Mouse (Mus musculus): ENCODE results near the gene Synj2bp.
A peak's percentile ranks its signal among the peaks of the same experiment; 100 is the strongest.
"Not testable (repeated sequence)": the region's sequence is repeated elsewhere in the genome, so short reads cannot be mapped to it uniquely, and the experiment has no call there.

Synj2bp gene

DNA sequence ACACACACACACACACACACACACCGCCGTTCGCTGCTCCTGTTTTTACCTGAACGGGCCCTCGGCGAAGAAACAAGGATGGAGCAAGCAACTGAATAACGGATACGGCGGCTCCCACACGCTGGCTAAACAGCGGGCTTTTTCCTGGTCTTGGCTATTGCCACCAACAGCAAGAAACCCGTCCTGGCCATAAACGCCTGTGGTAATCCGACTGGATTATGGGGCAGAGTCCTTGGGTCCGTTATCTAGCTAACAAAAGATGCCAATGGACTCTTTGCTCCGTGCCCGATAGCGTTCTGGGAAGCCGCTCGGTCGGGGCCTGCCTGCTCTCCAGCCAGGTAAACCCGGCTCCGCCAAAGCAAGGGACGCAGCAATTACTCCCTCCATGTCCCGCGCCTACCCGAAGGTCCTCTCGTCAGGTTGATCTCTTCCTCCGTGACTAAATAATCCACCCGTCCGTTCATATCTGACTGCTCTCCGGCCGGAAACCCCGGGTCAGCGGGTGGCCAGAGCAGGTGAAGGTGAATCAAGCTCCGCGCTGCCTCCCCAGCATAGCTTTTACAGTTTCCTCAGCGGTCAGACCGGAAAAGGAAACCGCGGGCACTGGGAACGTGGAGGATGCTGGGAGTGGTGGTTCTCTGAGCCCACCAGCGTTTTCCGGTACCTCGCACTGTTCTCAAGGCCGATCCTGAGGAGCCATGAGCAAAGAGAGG lies at the start of gene Synj2bp, which contains the start of gene Gm20498:
Synj2bp (minus strand) TSS at position 596 of the 713 bp plus-strand sequence.
Gm20498 (minus strand) TSS at position 590 of the 713 bp plus-strand sequence.
- peak; percentile 71 for DNase-seq (ENCODE audit: low spot score)

DNA sequence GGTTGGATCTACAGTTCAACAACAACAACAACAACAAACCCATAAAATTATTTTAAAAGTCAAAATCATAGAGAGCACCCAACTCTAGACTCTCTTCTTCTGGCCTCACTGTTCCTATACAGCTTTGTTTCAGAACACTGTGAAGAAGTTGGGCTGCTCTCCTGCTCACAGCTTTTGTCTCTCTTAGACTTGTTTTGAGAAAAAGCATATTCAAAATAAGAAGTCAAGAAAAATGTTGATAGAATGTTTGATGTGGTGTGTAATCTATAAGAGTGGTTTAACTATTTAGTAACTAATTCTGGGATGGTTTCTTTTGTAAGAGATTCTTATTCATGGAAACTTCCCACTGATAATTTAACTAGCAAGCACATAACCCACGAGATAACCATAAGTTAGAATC lies 35.7 kb upstream of the Synj2bp start, which contains the start of gene Adam21:
Adam21 (minus strand) TSS at position 101 of the 400 bp plus-strand sequence.
- no peak for DNase-seq (ENCODE audit: low spot score)

DNA sequence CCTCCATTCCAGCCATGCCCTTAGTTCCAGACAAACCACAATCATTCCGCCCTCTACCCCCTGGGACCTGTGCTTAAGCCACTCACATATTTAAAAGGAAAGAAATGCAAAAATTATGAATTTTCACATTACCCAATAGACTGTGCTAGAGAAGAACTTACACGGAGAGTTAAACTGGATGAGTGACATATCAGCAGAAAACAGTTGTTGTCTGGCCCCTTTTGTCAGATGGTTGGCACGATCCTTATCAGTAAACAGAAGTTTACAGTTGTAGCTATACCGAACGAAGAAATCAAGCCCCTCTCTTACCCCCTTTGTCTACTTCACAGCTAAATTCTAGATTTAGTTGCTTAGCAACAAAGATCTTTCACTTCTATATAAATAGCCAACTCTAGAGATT lies 35.2 kb upstream of the Synj2bp start:
- no peak for DNase-seq (ENCODE audit: low spot score)

DNA sequence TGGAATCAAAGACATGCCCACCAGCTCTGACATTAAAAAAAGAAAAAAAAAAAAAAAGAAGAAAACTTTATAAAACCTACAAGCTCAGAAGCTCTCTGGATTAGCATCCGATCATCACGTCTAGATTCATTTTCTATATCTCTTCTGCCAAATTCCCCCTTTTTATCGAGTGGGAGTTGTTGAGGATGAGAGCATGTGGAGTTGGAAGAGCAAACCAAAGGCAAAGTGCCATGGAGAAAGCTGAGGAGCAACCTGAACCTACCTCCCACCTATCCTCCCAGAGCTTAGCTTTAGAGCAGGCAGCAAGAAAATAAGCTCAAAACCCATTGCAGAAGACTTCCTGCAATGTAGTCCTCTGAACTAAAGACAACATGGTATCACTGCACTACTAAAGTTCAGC lies 31.5 kb upstream of the Synj2bp start:
- DNase-seq (ENCODE audit: low spot score): no peak

DNA sequence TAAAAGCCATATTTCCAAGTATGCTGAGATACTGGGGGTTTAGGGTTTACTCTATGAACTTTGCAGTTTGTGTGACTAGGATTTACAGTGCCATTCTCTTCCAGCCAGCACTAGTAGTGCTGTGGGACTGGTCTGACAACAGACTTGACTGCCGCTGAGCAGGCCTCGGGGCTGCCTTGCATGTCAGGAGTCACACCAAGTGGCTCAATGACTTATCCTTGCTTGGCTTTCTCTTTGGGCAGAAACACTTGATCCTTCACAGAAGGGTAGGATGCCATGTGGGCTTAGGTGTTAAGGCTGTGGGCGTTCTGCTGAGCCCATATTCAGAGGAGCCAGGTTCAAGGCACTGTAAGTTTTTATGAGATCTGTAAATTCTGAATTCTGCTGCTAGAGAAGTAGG lies 16.6 kb upstream of the Synj2bp start:
- no peak for DNase-seq (ENCODE audit: low spot score)

DNA sequence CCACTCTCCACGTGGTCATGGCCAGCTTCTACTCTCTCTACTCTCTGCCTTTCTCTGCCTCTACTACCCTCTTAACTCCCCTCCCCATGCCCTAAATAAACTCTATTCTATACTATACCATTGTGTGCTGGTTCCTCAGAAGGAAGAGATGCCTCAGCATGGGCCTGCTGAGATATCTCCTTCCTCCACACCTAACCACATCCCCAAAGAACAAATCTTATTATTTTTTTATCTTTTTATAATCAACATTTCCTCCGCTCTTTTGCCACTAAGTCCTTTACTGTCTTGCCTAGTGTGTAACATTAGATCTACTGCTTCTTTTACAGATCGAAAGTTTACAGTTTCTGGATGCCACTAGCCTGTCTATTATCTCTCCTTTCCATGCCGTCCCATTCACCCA lies 14.5 kb upstream of the Synj2bp start:
- DNase-seq (ENCODE audit: low spot score): no peak

DNA sequence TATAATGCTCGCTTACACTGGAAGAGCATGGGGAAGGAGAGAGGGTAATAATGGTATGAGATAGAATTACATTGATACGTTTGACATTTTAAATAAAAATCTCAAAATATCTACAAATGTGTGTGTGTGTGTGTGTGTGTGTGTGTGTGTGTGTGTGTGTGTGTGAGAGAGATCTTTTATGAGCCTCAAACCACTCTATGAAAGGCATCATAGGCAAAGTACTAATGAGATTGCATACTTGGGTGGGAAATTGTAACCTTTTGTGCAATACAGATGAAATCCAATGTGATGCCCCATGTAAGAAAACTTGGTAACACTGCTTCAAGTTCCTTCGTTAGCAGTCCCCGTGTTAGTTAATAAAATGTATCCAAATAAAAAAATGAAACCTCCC lies 313 bp upstream of the Synj2bp start:
- DNase-seq (ENCODE audit: low spot score): no peak

DNA sequence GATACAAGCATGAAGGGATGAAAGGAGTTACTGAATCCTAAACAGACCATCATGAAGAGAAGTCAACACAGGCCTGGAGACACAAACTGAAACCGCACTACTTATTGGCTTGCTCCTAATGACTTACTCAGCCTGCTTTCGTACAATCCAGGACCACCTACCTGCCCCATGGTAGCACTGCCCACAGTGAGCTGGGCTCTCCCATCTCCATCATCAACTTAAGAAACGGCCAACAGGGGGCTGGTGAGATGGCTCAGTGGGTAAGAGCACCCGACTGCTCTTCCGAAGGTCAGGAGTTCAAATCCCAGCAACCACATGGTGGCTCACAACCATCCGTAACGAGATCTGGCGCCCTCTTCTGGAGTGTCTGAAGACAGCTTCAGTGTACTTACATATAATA lies 2.1 kb downstream of the Synj2bp start:
- DNase-seq (ENCODE audit: low spot score): not testable (repeated sequence)

DNA sequence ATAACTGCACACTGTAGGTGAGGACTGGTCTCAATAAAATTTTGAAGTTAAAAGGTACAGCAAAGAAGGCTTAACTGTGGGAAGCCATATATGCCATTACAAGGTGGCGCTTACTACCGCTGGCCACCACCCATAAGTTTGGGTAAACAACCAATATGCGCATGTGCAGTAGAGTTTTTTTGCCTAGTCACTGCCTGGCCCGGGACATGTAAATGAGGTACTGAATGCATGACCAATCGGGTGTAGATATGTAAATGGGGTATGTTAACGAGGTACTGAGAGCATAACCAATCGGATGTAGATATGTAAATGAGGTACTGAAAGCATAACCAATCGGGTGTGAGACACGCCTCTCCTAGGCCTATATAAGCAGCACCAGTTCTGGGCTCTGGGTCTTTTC lies 35.8 kb downstream of the Synj2bp start:
- DNase-seq (ENCODE audit: low spot score): not testable (repeated sequence)

DNA sequence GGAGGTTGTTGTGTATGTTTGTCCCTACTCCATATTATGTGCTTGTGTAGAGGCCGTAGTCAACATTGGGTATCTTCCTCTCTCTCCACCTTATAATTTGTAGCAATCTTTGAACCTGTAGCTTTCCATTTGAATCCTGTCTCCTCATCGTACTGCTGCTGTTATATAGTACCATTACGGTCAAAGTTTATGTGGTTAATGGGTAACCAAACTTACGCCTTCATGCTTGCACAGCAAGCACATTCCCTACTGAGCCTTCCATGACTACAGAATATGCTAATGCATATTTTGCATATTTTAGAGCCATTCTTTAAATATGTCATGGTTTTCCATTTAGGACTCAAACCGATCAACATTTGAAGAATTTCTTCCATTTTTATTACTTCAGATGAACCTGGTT lies 42.2 kb downstream of the Synj2bp start:
- no peak for DNase-seq (ENCODE audit: low spot score)

DNA sequence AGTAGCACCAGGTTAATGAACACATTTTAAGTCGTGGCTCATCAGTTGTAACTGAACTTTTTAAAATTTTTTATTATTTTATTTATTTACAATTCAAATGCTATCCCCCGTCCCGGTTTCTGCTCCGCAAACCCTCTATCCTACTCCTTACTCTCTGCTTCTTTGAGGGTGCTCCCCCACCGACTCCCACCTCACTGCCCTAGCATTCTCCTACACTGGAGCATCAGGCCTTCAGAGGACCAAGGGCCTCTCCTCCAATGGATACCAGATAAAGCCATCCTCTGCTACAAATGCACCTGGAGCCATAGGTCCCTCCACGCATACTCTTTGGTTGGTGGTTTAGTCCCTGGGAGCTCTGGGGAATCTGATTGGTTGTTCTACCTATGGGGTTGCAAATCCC lies 47.4 kb downstream of the Synj2bp start:
- no peak for DNase-seq (ENCODE audit: low spot score)

DNA sequence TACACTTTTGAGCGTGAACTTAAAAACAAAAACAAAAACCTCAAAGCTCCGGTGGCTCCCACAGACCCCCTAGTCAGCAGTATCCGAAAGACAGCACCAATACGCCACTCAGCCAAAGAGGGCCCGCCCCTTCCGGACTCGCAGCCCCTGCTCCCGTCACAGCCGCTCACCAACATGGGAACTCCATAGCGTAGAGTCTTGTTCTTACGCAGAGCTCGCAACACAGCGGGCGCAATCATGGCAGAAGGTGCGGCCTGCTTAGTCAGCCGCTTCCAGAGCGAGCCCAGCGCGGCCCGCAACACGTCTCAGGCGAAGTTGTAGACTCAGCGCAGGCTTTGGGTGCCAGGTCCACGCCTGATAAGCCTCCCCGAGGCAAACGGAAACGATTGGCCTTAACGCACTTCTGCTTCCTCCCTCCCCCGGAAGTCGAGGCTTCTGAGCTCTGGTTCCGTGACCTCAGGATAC lies 48.0 kb downstream of the Synj2bp start, which contains the start of gene Cox16:
Cox16 (minus strand) TSS at position 401 of the 465 bp plus-strand sequence.
- DNase-seq (ENCODE audit: low spot score): peak; percentile 76

DNA sequence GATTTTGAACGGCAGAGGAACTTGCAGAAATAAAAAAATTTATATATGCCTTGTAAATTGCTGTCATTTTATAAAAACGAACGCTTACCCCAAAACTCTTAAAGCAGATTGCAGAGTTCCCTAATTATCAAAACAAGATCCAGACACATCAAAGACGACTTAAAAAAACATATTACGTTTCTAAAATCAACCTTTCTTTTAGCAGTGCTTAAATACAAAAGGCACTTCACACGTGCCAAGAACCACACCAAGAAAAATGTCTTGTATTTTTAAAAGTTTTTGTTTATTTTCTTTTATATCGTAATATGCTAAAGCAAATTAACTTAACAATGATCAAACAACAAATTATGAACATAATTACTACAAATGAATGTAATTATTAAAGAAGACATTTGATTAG lies 48.5 kb downstream of the Synj2bp start:
- DNase-seq (ENCODE audit: low spot score): no peak

DNA sequence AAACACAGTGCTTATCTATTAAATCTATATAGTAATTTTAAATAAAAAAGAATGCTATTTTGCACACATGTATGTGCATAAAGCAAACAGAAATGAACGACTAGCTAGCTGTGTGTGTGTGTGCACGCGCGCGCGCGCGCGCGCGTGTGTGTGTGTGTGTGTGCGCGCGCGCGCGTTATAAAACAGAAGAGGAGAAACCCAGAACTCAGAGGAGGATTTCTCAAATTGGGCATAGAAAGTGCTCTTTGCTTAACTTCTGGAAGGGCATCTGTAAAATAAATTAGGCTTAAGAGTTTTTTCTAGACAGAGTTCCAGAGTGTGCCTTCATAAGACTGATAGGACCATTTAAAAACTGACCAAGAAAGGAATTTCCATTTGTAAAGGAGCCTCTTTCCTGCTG lies 49.1 kb downstream of the Synj2bp start:
- no peak for DNase-seq (ENCODE audit: low spot score)

DNA sequence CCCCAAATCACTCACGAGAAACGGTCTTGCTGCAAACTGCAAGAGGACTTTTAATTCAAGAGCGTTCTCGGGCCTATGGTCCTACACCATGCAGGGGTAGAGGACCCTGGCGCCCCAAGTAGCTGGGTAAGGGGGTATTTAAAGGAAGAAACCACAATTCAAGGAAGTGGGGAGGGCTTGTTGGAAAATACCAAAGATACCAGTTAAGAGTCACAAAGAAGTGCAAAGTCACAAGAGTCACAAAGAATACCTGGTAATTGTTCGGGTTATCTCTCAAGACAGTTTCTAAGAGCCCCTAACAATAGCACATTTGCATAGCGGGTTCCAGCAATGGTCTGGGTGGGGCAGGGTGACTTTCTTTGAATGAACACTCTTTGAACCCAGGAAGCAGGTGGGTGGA lies 73.7 kb downstream of the Synj2bp start:
- not testable (repeated sequence) for DNase-seq (ENCODE audit: low spot score)

Measured in urinary bladder, postnatal 25 days (tissue).